Mouse (Mus musculus): ENCODE measurements around the gene Ulk4. TPM values are rescaled to one million over a fixed set of nuclear protein-coding genes. Genes with fewer than 3 reads are reported as not detected.

The Ulk4 gene
- total RNA-seq, 2 experiments from 2014 or later = 0.22 to 0.46 TPM

Small RNA genes lying within 50 kb of the gene (microRNA-seq; reads per million reads assigned to microRNA genes)
- gene Mir7090 = 0 reads per million in 2 experiments

Other genes with a start within 250 kb of the Ulk4 start
- 100 to 1,000 TPM; 294 to 298 TPM for gene Trak1, start 20.3 kb upstream of the Ulk4 start, total RNA-seq (2021)
- not detected for gene Cck, start 218.5 kb upstream of the Ulk4 start, total RNA-seq (2021)

Data from heart, adult 18-20 months (tissue).